Mouse (Mus musculus) stomach, postnatal 0 days (tissue): ENCODE data around the gene Accs. TPM values are rescaled to one million over a fixed set of nuclear protein-coding genes. Genes with fewer than 3 reads are reported as not detected.

Experiments
- ATAC-seq: fragments of 200-750 bp; cut with Nextera tagmentation; 2 replicates; pipeline ENCODE4 v1.8.0; 2017; ENCODE audit not compliant: low FRiP score, low TSS enrichment
- DNase-seq: peaks from one replicate; pipeline ENCODE4 v3.0.0-alpha.2; 2016; ENCODE audit warnings: low spot score
- H3K27ac ChIP-seq: fragments of 300-500 bp; sonication (generic); replicated peaks from 2 replicates; pipeline ENCODE4 v1.5.1; 2014; ENCODE audit warnings: mild to moderate bottlenecking, control low read depth
- H3K27me3 ChIP-seq: fragments of 300-500 bp; sonication (generic); 2 replicates; pipeline ENCODE4 v1.6.1; 2014; ENCODE audit warnings: low read length; ENCODE audit not compliant: control insufficient read depth, insufficient read depth
- H3K36me3 ChIP-seq: fragments of 300-500 bp; sonication (generic); 2 replicates; pipeline ENCODE4 v1.6.1; 2014; ENCODE audit warnings: low read length, mixed read lengths; ENCODE audit not compliant: control insufficient read depth, insufficient read depth
- H3K4me1 ChIP-seq: fragments of 300-500 bp; sonication (generic); replicated peaks from 2 replicates; pipeline ENCODE4 v1.6.1; 2014; ENCODE audit warnings: antibody characterized with exemption; ENCODE audit not compliant: control insufficient read depth, insufficient read depth
- H3K4me2 ChIP-seq: fragments of 300-500 bp; sonication (generic); replicated peaks from 2 replicates; pipeline ENCODE4 v1.6.1; 2014; ENCODE audit warnings: low read depth, mild to moderate bottlenecking, control low read depth, moderate library complexity
- H3K4me3 ChIP-seq: fragments of 300-500 bp; sonication (generic); 2 replicates; pipeline ENCODE4 v1.5.1; 2014; ENCODE audit warnings: low read depth, low read length, control low read depth
- H3K9ac ChIP-seq: fragments of 300-500 bp; sonication (generic); 2 replicates; pipeline ENCODE4 v1.6.1; 2014; ENCODE audit warnings: mild to moderate bottlenecking, low read length, control low read depth, mixed read lengths
- H3K9me3 ChIP-seq: fragments of 300-500 bp; sonication (generic); 2 replicates; pipeline ENCODE4 v1.6.1; 2016; ENCODE audit warnings: low read length; ENCODE audit not compliant: control insufficient read depth
- CTCF ChIP-seq: IDR thresholded peaks from 2 replicates; pipeline ENCODE4 v1.5.1; 2016; ENCODE audit warnings: antibody characterized with exemption, low read depth, mild to moderate bottlenecking, moderate library complexity
- EP300 ChIP-seq: optimal IDR thresholded peaks from 2 replicates; pipeline ENCODE3; 2016; ENCODE audit warnings: antibody characterized with exemption
- WGBS: fragments of 180-500 bp; shearing (Covaris S2); extraction: QIAGEN DNeasy Blood & Tissue Kit; methylation state at CpG from one replicate; pipeline ENCODE4 v1.1.7; 2014; 5-methylcytosine and 5-hydroxymethylcytosine counted together
- polyA plus RNA-seq: library from polyadenylated mRNA; unstranded; fragments of >200 nt; fragmentation: Nextera tagmentation; extraction: Ambion mirVana; gene quantifications from 2 replicates; pipeline ENCODE4 v1.2.1, GENCODE M21; 2015

The Accs gene
- polyA plus RNA-seq, 1 experiment from 2014 or later, result 4.7 TPM

DNA sequence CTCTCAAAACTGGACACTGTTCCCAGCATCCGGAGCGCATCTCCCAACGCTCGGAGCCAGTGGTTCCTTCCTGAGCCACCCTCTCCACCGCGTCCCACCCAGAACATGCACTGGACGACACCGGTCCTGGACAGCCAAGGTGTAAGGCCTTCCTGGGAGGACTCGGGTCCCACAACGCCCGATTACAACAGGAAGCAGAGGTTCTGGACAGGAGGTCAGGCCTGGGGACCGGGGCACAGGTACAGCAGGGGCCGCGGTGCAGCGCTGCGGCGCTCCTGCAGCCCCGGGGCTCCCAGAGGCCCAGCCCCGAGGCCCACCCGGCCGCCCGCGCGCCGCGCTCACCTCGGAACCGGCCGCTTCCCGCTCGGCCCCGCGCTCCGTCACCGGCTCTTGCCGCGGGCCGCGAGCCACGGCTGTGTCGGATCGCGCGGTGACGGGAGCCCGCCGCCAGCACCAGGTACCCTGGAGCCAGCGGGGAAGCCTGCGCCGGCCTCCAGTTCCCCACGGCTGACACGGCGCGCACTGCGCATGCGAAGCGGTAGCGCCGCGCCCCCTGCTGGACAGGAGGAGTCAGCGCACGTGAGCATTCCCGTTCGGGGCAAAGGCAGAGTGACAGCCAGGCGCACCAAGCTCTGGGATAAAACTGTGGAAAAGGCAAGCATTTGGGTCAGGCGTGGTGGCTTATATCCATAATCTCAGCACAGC, 27.5 kb downstream of the Accs start, which contains the start of gene Ext2:
TSS of gene Ext2 (minus strand) at position 524 of the 705 bp plus-strand sequence.
- peak; percentile 91 for DNase-seq
- under 1% methylated on average over 57 of the region's 66 CpGs for WGBS
- H3K9me3 ChIP-seq, result no peaks in the 10 kb centered on the region
- H3K27ac ChIP-seq, result peak within 1 kb of the TSS; percentile 40; the same call in 1 of the 2 replicates
- peak; percentile 92 for ATAC-seq
- TF ChIP-seq CTCF (peak; percentile 97), EP300 (no peak)
- no peaks in the 10 kb centered on the region for H3K27me3 ChIP-seq
- H3K4me3 ChIP-seq, result peak within 1 kb of the TSS; percentile 95
- H3K4me2 ChIP-seq, result peak within 1 kb of the TSS; percentile 86
- H3K4me1 ChIP-seq, result no peaks in the 10 kb centered on the region
- no peaks in the 10 kb centered on the region for H3K36me3 ChIP-seq
- peak within 1 kb of the TSS; percentile 94 for H3K9ac ChIP-seq

DNA sequence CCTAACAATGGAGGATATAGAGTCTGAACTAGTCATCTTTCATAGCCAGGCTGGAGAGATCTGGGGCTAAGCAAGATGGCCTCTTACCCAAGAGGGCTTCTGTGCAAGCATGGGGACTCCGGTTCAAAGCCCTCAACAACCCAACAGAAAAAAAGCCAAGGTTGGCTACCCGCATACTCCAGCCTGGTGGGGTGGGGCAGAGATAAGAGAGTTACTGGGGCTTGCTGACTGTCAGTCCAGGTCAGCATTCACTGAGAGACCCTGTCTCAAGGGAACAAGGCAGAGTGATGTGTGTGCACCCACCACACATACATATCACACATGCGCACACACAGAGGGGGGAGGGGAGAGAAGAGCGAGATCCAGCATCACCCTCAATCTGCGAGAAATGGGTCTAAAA, 32.0 kb downstream of the Accs start:
- TF ChIP-seq EP300 (no peak), CTCF (no peak)
- Histone ChIP-seq H3K4me3 (no peak overlapping the region), H3K4me2 (no peak overlapping the region), H3K9me3 (no peaks in the 10 kb centered on the region), H3K27me3 (no peaks in the 10 kb centered on the region), H3K36me3 (no peaks in the 10 kb centered on the region), H3K9ac (no peak overlapping the region), H3K27ac (no peak overlapping the region), H3K4me1 (no peaks in the 10 kb centered on the region)
- ATAC-seq (no peak), DNase-seq (no peak)
- WGBS, result 92% methylated on average over 5 of the region's 5 CpGs

GRCm38 (mm10) chr2:93813343-93813742, 36.4 kb downstream of the Accs start:
- peaks cover 2% of the 10 kb centered on the region; the same call in 1 of the 2 replicates for H3K36me3 ChIP-seq
- TF ChIP-seq CTCF (no peak), EP300 (no peak)
- no peaks in the 10 kb centered on the region for H3K27me3 ChIP-seq
- no peaks in the 10 kb centered on the region for H3K4me1 ChIP-seq
- H3K4me2 ChIP-seq, result no peak overlapping the region
- DNase-seq (no peak), ATAC-seq (no peak)
- no peaks in the 10 kb centered on the region for H3K9me3 ChIP-seq
- WGBS, result 93% methylated on average over 22 of the region's 22 CpGs
- H3K27ac ChIP-seq, result no peak overlapping the region
- H3K4me3 ChIP-seq, result no peak overlapping the region
- no peak overlapping the region for H3K9ac ChIP-seq

DNA sequence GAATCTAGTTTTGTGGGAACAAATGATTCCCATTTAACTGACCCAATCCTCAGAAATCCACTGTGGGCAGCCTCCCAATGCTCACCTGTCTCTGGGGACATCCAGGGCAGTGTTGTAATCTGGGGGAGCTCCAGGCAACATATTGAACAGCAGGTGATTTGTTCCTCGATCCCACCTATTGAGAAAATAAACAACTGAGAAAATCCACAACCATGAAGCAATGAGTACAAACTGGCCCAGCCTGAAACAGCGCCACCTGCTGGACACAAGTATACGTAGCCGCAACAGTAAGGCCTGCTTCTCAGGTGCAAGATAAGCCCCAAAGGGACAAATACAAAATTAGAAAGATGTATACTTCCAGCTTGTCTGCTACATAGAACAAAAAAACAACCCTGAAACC, 37.9 kb downstream of the Accs start:
- peak; percentile 73 for DNase-seq
- peaks cover 2% of the 10 kb centered on the region; the same call in 1 of the 2 replicates for H3K36me3 ChIP-seq

GRCm38 (mm10) chr2:93809931-93810330, 39.8 kb downstream of the Accs start:
- TF ChIP-seq EP300 (no peak), CTCF (peak; percentile 93)
- Histone ChIP-seq H3K27ac (no peak overlapping the region), H3K4me2 (no peak overlapping the region), H3K9me3 (no peaks in the 10 kb centered on the region), H3K27me3 (no peaks in the 10 kb centered on the region), H3K4me3 (no peak overlapping the region), H3K36me3 (peaks cover 9% of the 10 kb centered on the region; the same call in 1 of the 2 replicates), H3K9ac (no peak overlapping the region), H3K4me1 (no peaks in the 10 kb centered on the region)
- DNase-seq (peak; percentile 46), ATAC-seq (no peak; the same call in 1 of the 2 replicates)
- 16% methylated on average over 2 of the region's 2 CpGs for WGBS

More for the DNA sequence above, 37.9 kb downstream of the Accs start:
- Histone ChIP-seq H3K27ac (no peak overlapping the region), H3K27me3 (no peaks in the 10 kb centered on the region), H3K4me1 (no peaks in the 10 kb centered on the region), H3K4me3 (no peak overlapping the region), H3K4me2 (no peak overlapping the region), H3K9me3 (no peaks in the 10 kb centered on the region), H3K9ac (no peak overlapping the region)
- no peak for TF ChIP-seq EP300
- TF ChIP-seq CTCF, result peak; percentile 89
- 43% methylated on average over 4 of the region's 4 CpGs for WGBS
- no peak for ATAC-seq

DNA sequence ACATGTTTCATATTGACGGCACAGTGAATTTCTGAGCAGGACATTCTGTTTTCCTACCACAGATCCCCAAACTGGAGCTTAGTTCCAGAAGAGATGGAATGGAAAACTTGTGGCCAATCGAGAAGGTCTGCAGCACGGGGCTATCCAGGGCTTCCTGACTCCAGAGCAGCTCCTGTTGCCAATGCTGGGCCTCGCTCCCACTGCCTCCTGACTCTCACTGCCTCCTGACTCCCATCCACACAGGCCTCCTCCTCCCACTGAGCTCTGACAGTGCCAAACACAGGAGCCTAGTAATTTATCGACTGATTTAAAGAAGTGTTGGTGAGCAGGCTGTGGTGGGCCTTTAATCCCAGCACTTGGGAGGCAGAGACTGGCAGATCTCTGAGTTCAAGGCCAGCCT, 41.7 kb downstream of the Accs start:
- TF ChIP-seq EP300, result no peak
- TF ChIP-seq CTCF, result no peak
- H3K4me3 ChIP-seq, result no peak overlapping the region
- no peaks in the 10 kb centered on the region for H3K4me1 ChIP-seq
- H3K36me3 ChIP-seq, result peaks cover 9% of the 10 kb centered on the region; the same call in 1 of the 2 replicates
- DNase-seq (no peak), ATAC-seq (no peak)
- 83% methylated on average over 5 of the region's 5 CpGs for WGBS
- no peak overlapping the region for H3K27ac ChIP-seq
- no peaks in the 10 kb centered on the region for H3K27me3 ChIP-seq
- no peak overlapping the region for H3K9ac ChIP-seq
- H3K9me3 ChIP-seq, result no peaks in the 10 kb centered on the region
- no peak overlapping the region for H3K4me2 ChIP-seq
